Mouse (Mus musculus): Measurements from ENCODE around the gene Polr3c.

- TF ChIP-seq EP300 (IDR thresholded peaks at IDR 0.05; ENCODE audit: low read depth) (no peak), CTCF (IDR thresholded peaks at IDR 0.05; ENCODE audit: low read depth) (no peak)
Observed at GRCm38 (mm10) chr3:96769971-96770370, 42.5 kb upstream of the Polr3c start.
